Mouse (Mus musculus) olfactory bulb, adult 2 months (tissue): ENCODE measurements at regions not wholly inside any gene's neighbourhood (a gene's known extent, or its start where the extent isn't known, plus 50 kb on each side); places are given as distances from the start of the nearest gene placed in this dataset.

Experiments used
- H3K27ac ChIP-seq: fragments of 200-500 bp; 2 replicates; pipeline ENCODE4 v1.5.1; 2012; ENCODE audit warnings: low read depth, low read length; ENCODE audit not compliant: insufficient read depth
- H3K4me1 ChIP-seq: fragments of 200-500 bp; 2 replicates; pipeline ENCODE4 v1.6.1; 2012; ENCODE audit warnings: low read length; ENCODE audit not compliant: control insufficient read depth, insufficient read depth
- H3K4me3 ChIP-seq: fragments of 200-500 bp; 2 replicates; pipeline ENCODE4 v1.5.1; 2012; ENCODE audit warnings: mild to moderate bottlenecking, low read depth, low read length, moderate library complexity; ENCODE audit not compliant: insufficient read depth
- CTCF ChIP-seq: fragments of 200-500 bp; IDR thresholded peaks from 2 replicates; pipeline ENCODE4 v1.5.1; 2012; ENCODE audit warnings: low read depth, mild to moderate bottlenecking, low read length, moderate library complexity; ENCODE audit not compliant: insufficient read depth
- POLR2A ChIP-seq: fragments of 200-500 bp; IDR thresholded peaks from 2 replicates; pipeline ENCODE4 v1.6.1; 2012; ENCODE audit warnings: mild to moderate bottlenecking, low read depth, low read length, moderate library complexity; ENCODE audit not compliant: insufficient read depth
- WGBS: fragments of 180-500 bp; shearing (Covaris S2); methylation state at CpG from one replicate; pipeline ENCODE4 v1.1.7; 2018; 5-methylcytosine and 5-hydroxymethylcytosine counted together

- 87% methylated on average over 2 of the region's 2 CpGs for WGBS
- no peak overlapping the region for H3K27ac ChIP-seq
- TF ChIP-seq CTCF: no peak
- no peak for TF ChIP-seq POLR2A
- no peak overlapping the region for H3K4me3 ChIP-seq
- no peaks in the 10 kb centered on the region for H3K4me1 ChIP-seq
Measured at GRCm38 (mm10) chr3:131788321-131788720, 223.8 kb downstream of the Papss1 start.

- TF ChIP-seq POLR2A: no peak
- no peak for TF ChIP-seq CTCF
- H3K4me3 ChIP-seq: no peak overlapping the region
- H3K27ac ChIP-seq: no peak overlapping the region
- no peaks in the 10 kb centered on the region for H3K4me1 ChIP-seq
Measured at GRCm38 (mm10) chr3:131789177-131789576, 224.6 kb downstream of the Papss1 start.

GRCm38 (mm10) chr3:131794056-131794455 is 229.5 kb downstream of the Papss1 start:
- Histone ChIP-seq H3K27ac (no peak overlapping the region), H3K4me3 (no peak overlapping the region), H3K4me1 (no peaks in the 10 kb centered on the region)
- TF ChIP-seq CTCF (no peak), POLR2A (no peak)
- WGBS: 88% methylated on average over 1 of the region's 1 CpGs

- no peak for TF ChIP-seq CTCF
- TF ChIP-seq POLR2A: no peak
- WGBS: 87% methylated on average over 10 of the region's 10 CpGs
- H3K4me3 ChIP-seq: no peak overlapping the region
- no peak overlapping the region for H3K27ac ChIP-seq
- H3K4me1 ChIP-seq: no peaks in the 10 kb centered on the region
Measured at GRCm38 (mm10) chr3:131795108-131796005, 230.8 kb downstream of the Papss1 start.

GRCm38 (mm10) chr3:131799774-131800173 is 235.2 kb downstream of the Papss1 start:
- H3K4me3 ChIP-seq: no peak overlapping the region
- no peaks in the 10 kb centered on the region for H3K4me1 ChIP-seq
- WGBS: 74% methylated on average over 4 of the region's 4 CpGs
- H3K27ac ChIP-seq: no peak overlapping the region
- TF ChIP-seq POLR2A: no peak
- no peak for TF ChIP-seq CTCF

- no peak for TF ChIP-seq CTCF
- TF ChIP-seq POLR2A: no peak
- Histone ChIP-seq H3K4me3 (no peak overlapping the region), H3K27ac (no peak overlapping the region), H3K4me1 (no peaks in the 10 kb centered on the region)
- 84% methylated on average over 3 of the region's 3 CpGs for WGBS
Measured at GRCm38 (mm10) chr3:131801551-131801950, 237.0 kb downstream of the Papss1 start.

GRCm38 (mm10) chr3:131802841-131803240 is 238.3 kb downstream of the Papss1 start:
- no peak for TF ChIP-seq CTCF
- TF ChIP-seq POLR2A: no peak
- 76% methylated on average over 7 of the region's 7 CpGs for WGBS
- no peak overlapping the region for H3K4me3 ChIP-seq
- no peak overlapping the region for H3K27ac ChIP-seq
- no peaks in the 10 kb centered on the region for H3K4me1 ChIP-seq

GRCm38 (mm10) chr3:131808127-131808526 is 243.6 kb downstream of the Papss1 start:
- Histone ChIP-seq H3K4me1 (no peaks in the 10 kb centered on the region), H3K27ac (no peak overlapping the region), H3K4me3 (no peak overlapping the region)
- TF ChIP-seq POLR2A: no peak
- 86% methylated on average over 8 of the region's 8 CpGs for WGBS

GRCm38 (mm10) chr3:131812968-131813367 is 248.4 kb downstream of the Papss1 start:
- 57% methylated on average over 6 of the region's 6 CpGs for WGBS
- no peak for TF ChIP-seq CTCF
- TF ChIP-seq POLR2A: no peak
- Histone ChIP-seq H3K4me3 (no peak overlapping the region), H3K4me1 (no peaks in the 10 kb centered on the region), H3K27ac (no peak overlapping the region)

- TF ChIP-seq CTCF (no peak), POLR2A (no peak)
- WGBS: 90% methylated on average over 1 of the region's 1 CpGs
- no peaks in the 10 kb centered on the region for H3K4me1 ChIP-seq
- H3K4me3 ChIP-seq: no peak overlapping the region
- H3K27ac ChIP-seq: no peak overlapping the region
Measured at GRCm38 (mm10) chr3:131818806-131819205, 254.2 kb downstream of the Papss1 start.
